Mouse (Mus musculus) kidney, embryonic 16.5 days (tissue): ENCODE results near the gene Kncn. TPM values are rescaled to one million over a fixed set of nuclear protein-coding genes. Genes with fewer than 3 reads are reported as not detected.

Experiments
- ATAC-seq: fragments of 200-750 bp; cut with Nextera tagmentation; 2 replicates; pipeline ENCODE4 v1.8.0; 2017; ENCODE audit warnings: moderate TSS enrichment; ENCODE audit not compliant: low FRiP score, low TSS enrichment
- H3K27ac ChIP-seq: fragments of 300-500 bp; sonication (generic); 2 replicates; pipeline ENCODE4 v1.5.1; 2014; ENCODE audit warnings: low read length
- H3K27me3 ChIP-seq: fragments of 300-500 bp; sonication (generic); 2 replicates; pipeline ENCODE4 v1.6.1; 2014; ENCODE audit warnings: low read length, control low read depth, mixed read lengths; ENCODE audit not compliant: insufficient read depth
- H3K36me3 ChIP-seq: fragments of 300-500 bp; sonication (generic); 2 replicates; pipeline ENCODE4 v1.6.1; 2014; ENCODE audit warnings: low read length, control low read depth, mixed read lengths; ENCODE audit not compliant: insufficient read depth
- H3K4me1 ChIP-seq: fragments of 300-500 bp; sonication (generic); 2 replicates; pipeline ENCODE4 v1.6.1; 2014; ENCODE audit warnings: low read length, control low read depth, mixed read lengths; ENCODE audit not compliant: insufficient read depth
- H3K4me2 ChIP-seq: fragments of 300-500 bp; sonication (generic); replicated peaks from 2 replicates; pipeline ENCODE4 v1.6.1; 2014; ENCODE audit warnings: low read depth, low read length
- H3K4me3 ChIP-seq: fragments of 300-500 bp; sonication (generic); 2 replicates; pipeline ENCODE4 v1.5.1; 2014; ENCODE audit warnings: mild to moderate bottlenecking, low read length
- H3K9ac ChIP-seq: fragments of 300-500 bp; sonication (generic); replicated peaks from 2 replicates; pipeline ENCODE4 v1.6.1; 2014; ENCODE audit warnings: low read length
- H3K9me3 ChIP-seq: fragments of 300-500 bp; sonication (generic); 2 replicates; pipeline ENCODE4 v1.6.1; 2016; ENCODE audit warnings: low read length, control low read depth
- WGBS: fragments of 180-500 bp; shearing (Covaris S2); extraction: QIAGEN DNeasy Blood & Tissue Kit; methylation state at CpG from one replicate; pipeline ENCODE4 v1.1.7; 2014; 5-methylcytosine and 5-hydroxymethylcytosine counted together
- polyA plus RNA-seq: library from polyadenylated mRNA; unstranded; fragments of >200 nt; fragmentation: Nextera tagmentation; extraction: Ambion mirVana; gene quantifications from 2 replicates; pipeline ENCODE4 v1.2.1, GENCODE M21; 2015

The Kncn gene
- polyA plus RNA-seq, 1 experiment from 2014 or later, result 0.07 TPM

DNA sequence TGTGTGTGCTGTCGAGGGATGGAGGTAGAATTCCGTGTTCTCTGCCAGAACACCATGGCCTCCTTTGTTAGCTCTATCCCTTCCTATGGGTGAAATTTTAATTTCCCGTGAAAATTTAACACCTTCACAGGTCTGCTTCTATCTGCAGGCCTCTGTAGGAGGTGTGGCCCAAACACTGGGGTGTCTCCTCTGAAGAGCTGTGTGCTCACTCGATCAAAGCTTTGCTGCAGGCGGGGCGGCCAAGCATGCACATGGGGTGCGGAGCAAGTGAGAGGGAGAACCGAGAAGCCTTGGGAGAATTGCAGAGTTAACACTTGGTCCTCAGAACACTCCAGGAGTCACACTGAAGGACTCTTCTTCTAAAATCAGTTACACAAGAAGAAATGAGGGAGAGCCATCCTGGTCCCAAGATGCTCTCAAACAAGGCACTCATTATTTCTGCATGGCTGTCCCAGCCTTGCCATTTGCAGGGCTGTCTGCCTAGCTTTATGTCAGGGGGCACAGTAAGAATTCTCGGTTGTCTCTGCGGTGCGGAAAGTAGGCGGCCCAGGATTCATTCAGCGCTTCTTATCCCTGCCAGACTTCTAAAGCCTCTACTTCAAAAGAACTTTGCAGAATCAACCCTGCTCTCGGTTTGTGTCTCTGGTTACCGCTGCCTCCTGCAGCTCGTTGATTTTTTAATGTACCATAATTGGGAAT lies 14.5 kb upstream of the Kncn start:
- H3K36me3 ChIP-seq, result peaks cover 5% of the 10 kb centered on the region; the same call in 1 of the 2 replicates
- no peaks in the 10 kb centered on the region for H3K9me3 ChIP-seq
- peak; percentile 46; the same call in 1 of the 2 replicates for ATAC-seq
- no peak overlapping the region for H3K4me2 ChIP-seq
- no peaks in the 10 kb centered on the region for H3K27me3 ChIP-seq
- 31% methylated on average over 16 of the region's 16 CpGs for WGBS
- H3K27ac ChIP-seq, result no peak overlapping the region
- H3K4me1 ChIP-seq, result no peaks in the 10 kb centered on the region
- no peak overlapping the region for H3K9ac ChIP-seq
- no peak overlapping the region for H3K4me3 ChIP-seq

DNA sequence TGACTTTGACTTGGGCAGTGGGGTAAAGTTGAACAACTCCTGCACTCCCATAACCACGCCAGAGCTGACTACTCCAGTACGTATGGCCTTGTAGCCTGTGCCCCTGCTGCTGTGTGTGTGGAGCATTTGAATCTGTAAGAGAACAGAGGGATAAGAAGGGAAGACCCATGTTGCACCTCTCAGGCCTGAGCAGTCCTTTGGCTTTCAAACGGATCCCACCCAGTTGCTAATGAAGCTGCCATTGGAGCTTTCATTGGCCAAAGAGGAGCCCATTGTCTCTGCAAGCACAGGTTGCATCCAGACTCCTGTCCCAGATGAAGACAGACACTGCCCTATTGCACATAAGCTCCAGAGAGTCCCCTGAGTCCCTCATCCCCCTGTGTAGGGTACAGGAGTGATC lies 11.0 kb upstream of the Kncn start:
- Histone ChIP-seq H3K4me1 (peaks cover 4% of the 10 kb centered on the region; the same call in 1 of the 2 replicates), H3K4me3 (no peak overlapping the region), H3K36me3 (peaks cover 5% of the 10 kb centered on the region; the same call in 1 of the 2 replicates), H3K9ac (no peak overlapping the region), H3K27ac (no peak overlapping the region), H3K27me3 (no peaks in the 10 kb centered on the region), H3K4me2 (no peak overlapping the region), H3K9me3 (no peaks in the 10 kb centered on the region)
- WGBS, result 83% methylated on average over 3 of the region's 3 CpGs
- ATAC-seq, result no peak

DNA sequence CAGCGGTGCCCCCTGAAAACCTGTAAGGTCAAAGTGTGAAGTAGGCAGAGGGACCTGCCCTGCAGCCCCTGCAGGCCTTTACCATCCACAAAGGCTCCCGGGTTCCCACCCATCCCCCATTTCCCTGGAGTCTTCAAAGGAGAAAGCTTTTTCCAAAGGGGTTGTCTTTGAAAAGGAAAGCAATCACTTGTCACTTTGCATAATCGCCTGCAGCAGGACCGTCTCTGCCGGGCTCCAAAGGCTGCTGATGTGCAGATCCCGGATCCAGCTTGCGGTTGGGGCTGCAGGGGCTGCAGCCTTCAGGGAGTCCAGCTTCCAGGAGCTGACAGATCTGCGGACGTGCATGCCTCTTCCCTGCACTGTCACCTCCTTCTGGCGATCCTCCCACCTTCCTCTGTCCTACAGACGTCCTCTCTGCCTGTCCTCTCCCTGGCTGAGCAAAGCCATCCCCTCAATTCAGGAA lies 6.0 kb upstream of the Kncn start:
- Histone ChIP-seq H3K36me3 (peaks cover 4% of the 10 kb centered on the region; the same call in 1 of the 2 replicates), H3K4me2 (peak overlapping the region; percentile 26), H3K9ac (0 out of 2 replicates have a peak overlapping the region, but pooled peaks have one; percentile 35), H3K9me3 (no peaks in the 10 kb centered on the region), H3K4me1 (peaks cover 6% of the 10 kb centered on the region; the same call in 1 of the 2 replicates), H3K27me3 (no peaks in the 10 kb centered on the region), H3K4me3 (no peak overlapping the region), H3K27ac (no peak overlapping the region)
- ATAC-seq, result no peak
- WGBS, result 2% methylated on average over 11 of the region's 11 CpGs

DNA sequence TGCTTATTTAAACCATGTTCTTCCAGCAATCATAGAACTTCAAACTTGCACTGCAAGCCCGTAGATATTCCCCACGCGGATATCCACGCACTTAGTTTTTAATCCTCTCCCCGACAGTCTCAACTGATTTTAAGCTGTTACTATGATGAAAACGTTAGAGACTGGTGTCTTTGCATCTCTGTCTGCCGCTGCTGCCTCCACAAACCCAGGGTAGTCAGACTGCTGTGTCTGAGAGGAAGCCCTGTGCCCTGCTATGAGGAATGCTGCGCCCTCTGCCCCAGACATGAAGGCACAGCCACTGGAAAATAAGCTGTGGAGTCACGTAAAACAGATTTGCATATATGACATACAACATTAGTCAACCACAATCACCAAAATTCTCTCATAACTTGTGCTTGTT lies 5.4 kb upstream of the Kncn start:
- no peaks in the 10 kb centered on the region for H3K9me3 ChIP-seq
- H3K36me3 ChIP-seq, result no peaks in the 10 kb centered on the region
- no peak overlapping the region for H3K4me3 ChIP-seq
- no peak overlapping the region for H3K9ac ChIP-seq
- no peak overlapping the region for H3K27ac ChIP-seq
- no peaks in the 10 kb centered on the region for H3K27me3 ChIP-seq
- peaks cover 6% of the 10 kb centered on the region; the same call in 1 of the 2 replicates for H3K4me1 ChIP-seq
- H3K4me2 ChIP-seq, result no peak overlapping the region
- ATAC-seq, result no peak
- WGBS, result 52% methylated on average over 9 of the region's 9 CpGs

DNA sequence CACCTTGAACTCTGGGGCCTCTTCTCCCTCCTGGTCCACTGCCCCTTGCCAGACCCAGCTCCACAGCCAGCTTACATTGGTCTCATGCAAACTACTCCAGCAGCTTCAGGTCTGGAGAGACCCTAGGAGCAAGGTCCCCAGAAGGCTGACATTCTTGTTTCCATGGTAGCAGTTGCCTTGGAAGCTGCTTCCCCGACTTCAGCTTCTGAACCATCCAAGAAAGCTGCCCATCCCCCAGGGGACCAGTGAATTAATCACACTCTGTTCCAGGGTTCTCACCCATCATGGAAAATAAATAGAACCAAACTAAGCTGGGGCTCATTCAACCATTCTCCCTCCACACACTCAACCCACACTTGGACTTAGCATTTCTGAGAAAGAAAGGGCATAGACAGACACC lies 3.0 kb upstream of the Kncn start:
- no peak for ATAC-seq

DNA sequence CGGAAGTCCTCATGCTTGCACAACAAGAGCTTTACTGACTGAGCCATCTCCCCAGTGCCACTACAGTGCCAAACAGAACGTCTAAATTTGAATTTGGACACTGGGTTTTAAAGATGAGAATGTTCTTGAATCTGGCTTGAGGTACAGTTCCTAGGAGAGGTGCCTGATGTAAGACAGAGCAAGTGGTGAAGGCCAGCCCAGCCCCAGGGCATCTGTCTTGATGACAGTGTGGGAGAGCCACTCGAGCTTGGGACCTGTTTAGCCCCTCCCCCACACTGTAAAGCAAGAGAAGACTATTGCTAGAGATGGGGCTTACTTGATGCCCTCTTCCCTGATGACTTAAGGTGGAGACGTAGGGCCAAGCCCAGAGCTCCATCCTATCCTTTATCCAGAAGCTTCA lies 2.0 kb upstream of the Kncn start:
- H3K36me3 ChIP-seq, result no peaks in the 10 kb centered on the region
- no peaks in the 10 kb centered on the region for H3K9me3 ChIP-seq
- no peak overlapping the region for H3K9ac ChIP-seq
- H3K27me3 ChIP-seq, result no peaks in the 10 kb centered on the region
- H3K4me3 ChIP-seq, result no peak overlapping the region
- peaks cover 6% of the 10 kb centered on the region; the same call in 1 of the 2 replicates for H3K4me1 ChIP-seq
- 49% methylated on average over 4 of the region's 4 CpGs for WGBS
- ATAC-seq, result no peak
- no peak overlapping the region for H3K27ac ChIP-seq
- H3K4me2 ChIP-seq, result no peak overlapping the region

More for the DNA sequence above, 3.0 kb upstream of the Kncn start:
- Histone ChIP-seq H3K9ac (no peak overlapping the region), H3K27me3 (no peaks in the 10 kb centered on the region), H3K27ac (no peak overlapping the region), H3K4me3 (no peak overlapping the region), H3K4me2 (no peak overlapping the region), H3K36me3 (no peaks in the 10 kb centered on the region), H3K9me3 (no peaks in the 10 kb centered on the region), H3K4me1 (peaks cover 6% of the 10 kb centered on the region; the same call in 1 of the 2 replicates)
- 28% methylated on average over 1 of the region's 1 CpGs for WGBS

DNA sequence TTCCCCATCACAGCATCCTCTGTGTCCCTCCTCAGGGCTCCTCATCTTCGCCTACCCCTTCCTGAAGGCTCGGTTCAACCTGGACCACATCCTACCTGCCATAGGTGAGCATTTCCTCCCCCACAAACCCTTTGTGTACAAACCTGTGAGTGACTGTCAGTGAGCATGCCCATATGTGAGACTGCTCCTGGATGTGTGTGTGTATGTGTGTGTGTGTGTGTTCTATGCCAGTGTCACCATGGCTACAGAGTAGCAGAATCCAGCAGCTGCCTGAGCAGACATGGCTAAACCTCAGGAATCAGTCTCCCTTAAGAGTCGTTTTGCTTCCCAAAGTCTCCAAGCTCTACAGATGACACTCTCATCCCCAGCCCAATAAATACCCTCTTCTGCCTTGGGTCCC lies 1.6 kb downstream of the Kncn start:
- Histone ChIP-seq H3K36me3 (no peaks in the 10 kb centered on the region), H3K4me3 (no peak overlapping the region), H3K9ac (no peak overlapping the region), H3K4me2 (no peak overlapping the region), H3K4me1 (peaks cover 9% of the 10 kb centered on the region), H3K27me3 (peaks cover 16% of the 10 kb centered on the region), H3K27ac (no peak overlapping the region), H3K9me3 (no peaks in the 10 kb centered on the region)
- no peak for ATAC-seq
- WGBS, result 88% methylated on average over 3 of the region's 3 CpGs

DNA sequence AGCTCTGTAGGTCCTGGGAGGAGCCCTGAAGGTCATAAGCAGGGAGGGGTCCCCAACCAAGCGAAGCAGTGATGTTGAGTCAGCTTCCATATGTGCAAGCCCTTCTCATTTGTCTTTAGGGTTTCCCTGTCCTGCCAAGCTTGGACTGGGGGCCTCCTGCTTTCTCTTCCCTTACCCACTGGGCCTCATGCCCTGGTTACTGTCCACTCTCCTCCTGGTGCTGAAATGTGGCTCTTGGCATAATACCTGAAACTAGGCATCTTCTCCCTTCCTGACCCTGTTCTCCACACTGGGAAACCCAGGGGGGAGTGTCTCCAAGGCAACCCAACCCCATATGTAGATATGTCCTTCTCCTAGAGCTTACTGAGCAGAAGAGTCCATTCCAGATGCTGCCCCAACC lies 2.7 kb downstream of the Kncn start:
- no peak overlapping the region for H3K27ac ChIP-seq

DNA sequence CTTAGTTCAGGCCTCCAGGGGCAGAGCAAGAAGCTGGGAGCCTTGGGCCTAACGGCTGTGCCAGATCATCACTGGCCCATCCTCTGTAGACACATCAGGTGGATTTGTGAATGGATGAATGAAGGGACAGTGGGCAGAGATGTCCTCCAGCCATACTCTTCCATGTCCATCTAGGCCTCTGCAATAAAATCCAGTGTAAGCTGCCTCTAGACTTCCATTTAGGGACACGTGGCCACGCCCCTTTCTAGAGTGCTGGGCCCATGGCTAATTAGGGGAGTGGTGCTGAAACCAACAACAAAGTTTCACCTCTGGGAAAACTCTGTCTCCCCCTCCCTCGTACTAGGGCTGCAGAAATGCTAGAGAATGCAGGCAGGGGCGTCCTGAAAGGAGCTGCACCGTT lies 5.9 kb downstream of the Kncn start:
- WGBS, result 5% methylated on average over 6 of the region's 6 CpGs
- H3K27ac ChIP-seq, result no peak overlapping the region
- ATAC-seq, result no peak
- H3K4me1 ChIP-seq, result peaks cover 9% of the 10 kb centered on the region
- H3K9ac ChIP-seq, result no peak overlapping the region
- H3K36me3 ChIP-seq, result no peaks in the 10 kb centered on the region
- H3K9me3 ChIP-seq, result no peaks in the 10 kb centered on the region
- peak overlapping the region; percentile 63 for H3K4me2 ChIP-seq
- peaks cover 29% of the 10 kb centered on the region for H3K27me3 ChIP-seq
- peak overlapping the region; percentile 36 for H3K4me3 ChIP-seq

More for the DNA sequence above, 2.7 kb downstream of the Kncn start:
- H3K27me3 ChIP-seq, result peaks cover 25% of the 10 kb centered on the region
- no peak overlapping the region for H3K4me2 ChIP-seq
- no peaks in the 10 kb centered on the region for H3K36me3 ChIP-seq
- H3K4me3 ChIP-seq, result no peak overlapping the region
- no peak overlapping the region for H3K9ac ChIP-seq
- H3K9me3 ChIP-seq, result no peaks in the 10 kb centered on the region
- 53% methylated on average over 1 of the region's 1 CpGs for WGBS
- no peak for ATAC-seq
- peaks cover 9% of the 10 kb centered on the region for H3K4me1 ChIP-seq

DNA sequence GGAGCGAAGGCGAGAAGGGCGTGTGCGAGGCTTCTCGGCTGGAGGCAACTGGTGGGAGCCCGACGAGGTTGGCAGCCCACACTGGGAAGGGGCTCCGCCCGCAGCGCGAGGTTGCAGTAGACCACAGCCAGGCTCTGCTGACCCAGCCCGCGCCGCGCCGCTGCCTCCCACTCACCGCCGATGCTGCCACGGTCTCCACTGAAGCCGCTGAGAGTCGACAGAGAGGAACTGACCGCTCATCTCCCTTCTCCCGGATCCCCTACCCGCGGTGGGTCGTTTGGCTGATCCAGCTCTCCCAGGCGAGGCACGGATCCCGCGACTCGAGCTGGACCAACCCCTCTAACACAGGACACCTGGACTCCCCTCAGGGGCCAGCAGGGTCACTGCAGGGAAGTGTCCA lies 6.4 kb downstream of the Kncn start, which contains the start of gene 6430628N08Rik:
6430628N08Rik (plus strand) TSS at position 113 of the 400 bp plus-strand sequence.
- Histone ChIP-seq H3K27ac (no peak within 1 kb of the TSS), H3K9ac (0 out of 2 replicates have a peak within 1 kb of the TSS, but pooled peaks have one; percentile 8), H3K27me3 (peaks cover 31% of the 10 kb centered on the region), H3K4me2 (peak within 1 kb of the TSS; percentile 63), H3K9me3 (no peaks in the 10 kb centered on the region), H3K36me3 (no peaks in the 10 kb centered on the region), H3K4me3 (peak within 1 kb of the TSS; percentile 36), H3K4me1 (peaks cover 9% of the 10 kb centered on the region)
- ATAC-seq, result peak; percentile 35; the same call in 1 of the 2 replicates
- under 1% methylated on average over 31 of the region's 31 CpGs for WGBS
